Mouse (Mus musculus) hindbrain, embryonic 12.5 days (tissue): ENCODE data around the gene Slc6a16. TPM values are rescaled to one million over a fixed set of nuclear protein-coding genes. Genes with fewer than 3 reads are reported as not detected.
A peak's percentile ranks its signal among the peaks of the same experiment; 100 is the strongest.
"Not testable (repeated sequence)": the region's sequence is repeated elsewhere in the genome, so short reads cannot be mapped to it uniquely, and the experiment has no call there.

ENCODE experiments used
- ATAC-seq: fragments of 200-750 bp; cut with Nextera tagmentation; 2 replicates; pipeline ENCODE4 v1.8.0; 2017; ENCODE audit warnings: moderate TSS enrichment; ENCODE audit not compliant: low FRiP score
- H3K27ac ChIP-seq: fragments of 300-500 bp; sonication (generic); 2 replicates; pipeline ENCODE4 v1.5.1; 2016; ENCODE audit warnings: mild to moderate bottlenecking
- H3K27me3 ChIP-seq: fragments of 300-500 bp; sonication (generic); 2 replicates; pipeline ENCODE4 v1.6.1; 2016; ENCODE audit warnings: mild to moderate bottlenecking
- H3K36me3 ChIP-seq: fragments of 300-500 bp; sonication (generic); 2 replicates; pipeline ENCODE4 v1.6.1; 2016; ENCODE audit warnings: mild to moderate bottlenecking
- H3K4me1 ChIP-seq: fragments of 300-500 bp; sonication (generic); 2 replicates; pipeline ENCODE4 v1.6.1; 2016
- H3K4me2 ChIP-seq: fragments of 300-500 bp; sonication (generic); replicated peaks from 2 replicates; pipeline ENCODE4 v1.6.1; 2016; ENCODE audit warnings: mild to moderate bottlenecking
- H3K4me3 ChIP-seq: fragments of 300-500 bp; sonication (generic); 2 replicates; pipeline ENCODE4 v1.5.1; 2016; ENCODE audit warnings: mild to moderate bottlenecking
- H3K9ac ChIP-seq: fragments of 300-500 bp; sonication (generic); 2 replicates; pipeline ENCODE4 v1.6.1; 2016; ENCODE audit warnings: mild to moderate bottlenecking, moderate library complexity
- H3K9me3 ChIP-seq: fragments of 300-500 bp; sonication (generic); replicated peaks from 2 replicates; pipeline ENCODE4 v1.6.1; 2016; ENCODE audit warnings: mild to moderate bottlenecking
- WGBS: fragments of 180-500 bp; shearing (Covaris S2); methylation state at CpG from one replicate; pipeline ENCODE4 v1.1.7; 2016; 5-methylcytosine and 5-hydroxymethylcytosine counted together
- polyA plus RNA-seq: library from polyadenylated mRNA; unstranded; fragments of >200 nt; fragmentation: Nextera tagmentation; extraction: Ambion mirVana; gene quantifications from 2 replicates; pipeline ENCODE4 v1.2.1, GENCODE M21; 2016

Slc6a16 gene
- polyA plus RNA-seq, 1 experiment from 2014 or later = 0.28 TPM

DNA sequence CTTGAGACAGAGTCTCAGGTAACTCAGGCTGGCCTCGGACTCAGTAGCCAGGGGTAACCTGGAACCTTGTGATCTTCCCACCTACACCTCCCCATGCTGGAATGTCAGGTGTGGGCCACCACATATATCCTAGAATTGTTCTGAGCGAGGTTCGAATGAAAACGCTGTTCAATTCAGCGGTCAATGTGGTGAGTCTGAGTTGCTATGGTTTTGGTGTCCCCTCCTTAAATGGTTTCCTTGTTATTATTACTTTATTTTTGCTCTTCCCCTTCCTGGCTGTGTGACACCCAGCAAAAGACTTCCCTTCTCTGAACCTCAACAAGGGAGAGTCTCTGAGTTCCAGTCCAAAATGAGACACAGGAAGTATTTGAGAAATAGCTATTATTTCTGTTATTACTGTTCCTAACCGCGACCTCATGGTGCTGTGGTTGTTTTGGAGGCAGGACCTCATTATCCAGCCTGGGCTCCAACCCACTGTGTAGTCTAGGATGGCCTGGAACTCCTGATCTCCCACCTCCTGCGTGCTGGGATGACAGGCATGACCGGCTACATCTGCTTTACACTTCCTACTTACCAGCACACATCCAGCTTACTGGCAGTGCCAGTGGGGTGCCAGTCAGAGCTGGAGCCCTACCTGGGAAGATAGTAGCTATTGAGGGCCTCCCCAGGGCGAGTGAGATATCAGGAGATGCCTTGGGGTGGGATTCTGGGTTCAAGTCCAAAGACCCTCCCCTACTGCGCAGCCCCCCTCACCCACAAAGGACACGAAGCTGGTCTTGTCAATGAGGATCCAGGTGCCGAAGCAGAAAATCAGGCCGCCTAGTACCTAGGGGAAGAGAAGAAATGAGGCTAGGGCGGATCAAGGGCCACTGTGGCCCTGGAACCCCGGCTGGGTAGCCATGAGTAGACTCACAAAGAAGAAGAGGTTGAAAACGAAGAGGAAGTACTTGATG, 2.9 kb upstream of the Slc6a16 start:
- Histone ChIP-seq H3K4me3 (no peak overlapping the region), H3K27ac (no peak overlapping the region), H3K36me3 (0 out of 2 replicates have a peak, but pooled peaks cover 2% of the 10 kb centered on the region), H3K9ac (no peak overlapping the region), H3K9me3 (no peaks in the 10 kb centered on the region), H3K4me2 (no peak overlapping the region), H3K4me1 (peaks cover 33% of the 10 kb centered on the region), H3K27me3 (peaks cover 51% of the 10 kb centered on the region)
- ATAC-seq = no peak
- 77% methylated on average over 17 of the region's 17 CpGs for WGBS

DNA sequence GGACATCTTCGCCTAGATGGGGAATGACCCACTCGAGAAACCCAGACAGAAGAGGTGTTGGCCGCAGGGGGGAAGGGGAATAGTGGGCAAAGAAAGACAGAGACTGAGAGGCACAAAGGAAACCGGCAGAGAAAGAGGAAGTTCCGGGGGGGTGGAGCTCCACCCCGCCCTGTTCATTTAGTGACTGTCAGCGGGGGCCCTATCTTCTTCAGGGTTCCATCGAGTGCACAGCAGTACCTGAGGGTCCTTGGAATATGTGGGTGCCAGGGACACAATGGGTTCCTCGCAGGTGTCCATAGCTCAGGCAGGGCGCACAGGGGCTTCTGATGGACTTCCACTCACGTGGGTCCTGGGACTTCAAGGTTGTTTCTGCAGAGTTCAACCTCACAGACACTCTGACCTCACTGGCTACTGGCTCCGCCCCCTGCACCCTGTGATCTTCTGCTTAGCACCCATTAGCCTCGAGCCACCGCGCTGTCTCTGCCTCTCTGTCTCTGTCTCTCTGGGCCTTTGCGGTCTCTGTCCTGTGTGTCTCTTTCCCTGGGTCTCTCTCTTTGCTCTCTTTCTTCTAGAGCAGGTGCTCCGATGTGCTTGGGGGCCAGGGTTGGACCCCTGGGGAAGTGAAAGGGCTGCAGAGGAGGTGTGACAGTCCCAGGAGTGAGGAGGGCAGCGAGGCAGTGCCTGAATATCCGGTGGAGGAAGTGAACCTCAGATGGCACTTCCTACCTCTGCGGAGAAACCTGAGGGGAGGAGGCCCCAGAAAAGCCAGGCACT, 2.0 kb upstream of the Slc6a16 start, which contains the start of gene Cd37:
TSS of gene Cd37 (minus strand) at position 393 of the 774 bp plus-strand sequence.
- ATAC-seq = no peak
- Histone ChIP-seq H3K36me3 (no peaks in the 10 kb centered on the region), H3K27ac (no peak within 1 kb of the TSS), H3K27me3 (peaks cover 51% of the 10 kb centered on the region), H3K4me1 (peaks cover 27% of the 10 kb centered on the region), H3K4me2 (no peak within 1 kb of the TSS), H3K9ac (no peak within 1 kb of the TSS), H3K4me3 (no peak within 1 kb of the TSS), H3K9me3 (no peaks in the 10 kb centered on the region)
- WGBS = 40% methylated on average over 20 of the region's 20 CpGs

DNA sequence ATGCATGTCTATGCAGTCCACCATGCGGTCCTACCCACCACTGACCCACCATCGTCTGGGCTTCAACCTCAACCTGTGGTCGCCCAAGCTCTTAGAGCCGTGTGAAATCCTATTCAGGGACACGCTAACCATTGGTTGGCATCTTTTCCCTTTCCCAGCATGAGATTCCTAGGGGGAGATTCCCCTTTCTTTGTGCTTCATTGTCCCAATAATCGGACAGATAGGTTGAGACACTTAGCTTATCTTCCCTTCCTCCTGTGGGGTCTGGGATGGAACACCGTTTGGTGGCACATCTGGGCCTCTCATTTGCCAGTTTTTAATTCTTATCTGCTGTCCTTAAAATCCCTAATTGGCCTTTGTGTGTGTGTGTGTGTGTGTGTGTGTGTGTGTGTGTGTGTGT, 776 bp upstream of the Slc6a16 start:
- WGBS = 77% methylated on average over 7 of the region's 7 CpGs
- no peaks in the 10 kb centered on the region for H3K9me3 ChIP-seq

DNA sequence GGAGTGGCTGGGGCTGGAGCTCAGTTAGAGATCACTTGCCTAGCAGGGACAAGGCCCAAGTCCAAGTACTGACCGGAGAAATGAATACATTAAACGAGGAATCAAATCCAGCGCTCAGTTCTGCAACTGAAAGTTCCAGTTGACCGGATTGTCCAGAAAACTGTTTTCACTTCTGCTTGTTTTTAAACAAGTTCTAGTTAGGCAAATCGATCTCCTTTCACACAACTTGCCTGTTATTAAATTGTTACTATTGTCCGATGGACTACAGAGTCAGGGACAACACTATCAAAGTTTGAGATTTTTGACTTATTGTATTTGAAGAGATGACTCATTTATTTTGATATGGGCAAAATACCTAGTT, 484 bp downstream of the Slc6a16 start:
- H3K9me3 ChIP-seq = no peaks in the 10 kb centered on the region
- H3K4me3 ChIP-seq = peak overlapping the region; percentile 34
- WGBS = 74% methylated on average over 6 of the region's 6 CpGs
- ATAC-seq = no peak
- H3K4me1 ChIP-seq = peaks cover 8% of the 10 kb centered on the region
- H3K4me2 ChIP-seq = peak overlapping the region; percentile 60
- H3K27ac ChIP-seq = no peak overlapping the region
- H3K27me3 ChIP-seq = peaks cover 40% of the 10 kb centered on the region
- H3K9ac ChIP-seq = no peak overlapping the region; the same call in 1 of the 2 replicates
- H3K36me3 ChIP-seq = no peaks in the 10 kb centered on the region

More for the DNA sequence above, 776 bp upstream of the Slc6a16 start:
- Histone ChIP-seq H3K4me3 (no peak overlapping the region), H3K27me3 (peaks cover 47% of the 10 kb centered on the region), H3K36me3 (no peaks in the 10 kb centered on the region), H3K27ac (no peak overlapping the region), H3K4me1 (peaks cover 16% of the 10 kb centered on the region), H3K4me2 (no peak overlapping the region), H3K9ac (no peak overlapping the region)
- no peak for ATAC-seq

DNA sequence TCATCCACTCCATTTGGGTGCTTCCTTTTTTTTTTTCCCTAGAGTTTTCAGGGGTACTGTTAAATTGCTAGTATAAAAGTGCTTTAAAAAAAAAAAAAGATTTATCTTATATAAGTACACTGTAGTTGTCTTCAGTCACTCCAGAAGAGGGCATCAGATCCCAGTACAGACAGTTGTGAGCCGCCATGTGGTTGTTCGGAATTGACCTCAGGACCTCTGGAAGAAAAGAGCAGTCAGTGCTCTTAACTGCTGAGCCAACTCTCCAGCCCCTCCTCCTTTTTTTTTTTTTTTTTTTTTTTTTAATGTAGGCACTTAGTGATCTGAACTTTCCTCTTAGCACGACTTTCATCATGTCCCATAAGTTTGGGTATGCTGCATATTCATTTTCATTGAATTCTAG, 6.8 kb downstream of the Slc6a16 start:
- Histone ChIP-seq H3K27me3 (no peaks in the 10 kb centered on the region), H3K27ac (no peak overlapping the region), H3K4me2 (no peak overlapping the region), H3K4me1 (no peaks in the 10 kb centered on the region), H3K36me3 (no peaks in the 10 kb centered on the region), H3K9ac (no peak overlapping the region), H3K9me3 (no peaks in the 10 kb centered on the region), H3K4me3 (no peak overlapping the region)
- ATAC-seq = no peak
- WGBS = 44% methylated on average over 3 of the region's 3 CpGs

DNA sequence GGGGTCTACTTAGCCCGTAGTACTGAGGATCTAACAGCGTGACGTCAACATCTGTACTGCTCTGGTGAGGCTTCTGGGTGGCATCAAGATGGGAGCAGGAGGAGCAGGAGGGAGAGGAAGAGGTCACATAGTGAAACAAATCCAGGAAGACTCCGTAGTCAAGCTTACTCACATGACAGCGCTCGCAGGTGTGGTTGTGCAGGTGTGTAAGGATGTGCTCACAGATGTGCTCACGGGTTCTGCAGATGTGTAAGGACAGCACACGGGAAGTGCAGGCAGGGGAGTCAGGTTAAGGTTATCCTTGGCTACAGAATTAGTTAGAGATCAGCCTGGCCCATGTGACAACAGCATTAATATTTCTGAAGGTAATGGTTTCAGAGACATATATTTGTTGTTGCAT, 12.9 kb downstream of the Slc6a16 start:
- no peak overlapping the region for H3K4me2 ChIP-seq
- no peaks in the 10 kb centered on the region for H3K27me3 ChIP-seq
- ATAC-seq = no peak
- no peaks in the 10 kb centered on the region for H3K4me1 ChIP-seq
- no peak overlapping the region for H3K4me3 ChIP-seq
- WGBS = 91% methylated on average over 8 of the region's 8 CpGs
- H3K36me3 ChIP-seq = no peaks in the 10 kb centered on the region
- no peak overlapping the region for H3K27ac ChIP-seq
- H3K9ac ChIP-seq = no peak overlapping the region
- no peaks in the 10 kb centered on the region for H3K9me3 ChIP-seq

DNA sequence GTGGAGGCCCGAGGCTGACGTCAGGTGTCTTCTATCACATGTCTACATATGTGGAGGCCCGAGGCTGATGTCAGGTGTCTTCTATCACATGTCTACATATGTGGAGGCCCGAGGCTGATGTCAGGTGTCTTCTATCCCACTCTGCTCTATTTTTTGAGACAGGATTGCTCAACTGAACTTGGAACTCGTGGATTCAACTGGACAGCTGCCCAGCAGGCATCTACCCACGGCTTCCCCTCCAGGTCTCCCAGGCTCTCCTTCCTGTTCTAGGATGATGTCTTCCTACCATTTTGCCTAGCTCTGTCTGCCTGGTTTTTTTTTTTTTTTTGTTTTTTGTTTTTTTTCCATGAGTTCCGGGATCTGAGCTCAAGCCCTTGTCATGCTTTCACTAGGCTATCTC, 14.9 kb downstream of the Slc6a16 start:
- not testable (repeated sequence) for H3K27me3 ChIP-seq, H3K4me3 ChIP-seq, H3K9me3 ChIP-seq, H3K4me1 ChIP-seq, H3K4me2 ChIP-seq, H3K27ac ChIP-seq, H3K9ac ChIP-seq, ATAC-seq, H3K36me3 ChIP-seq
- WGBS = 93% methylated on average over 6 of the region's 7 CpGs

DNA sequence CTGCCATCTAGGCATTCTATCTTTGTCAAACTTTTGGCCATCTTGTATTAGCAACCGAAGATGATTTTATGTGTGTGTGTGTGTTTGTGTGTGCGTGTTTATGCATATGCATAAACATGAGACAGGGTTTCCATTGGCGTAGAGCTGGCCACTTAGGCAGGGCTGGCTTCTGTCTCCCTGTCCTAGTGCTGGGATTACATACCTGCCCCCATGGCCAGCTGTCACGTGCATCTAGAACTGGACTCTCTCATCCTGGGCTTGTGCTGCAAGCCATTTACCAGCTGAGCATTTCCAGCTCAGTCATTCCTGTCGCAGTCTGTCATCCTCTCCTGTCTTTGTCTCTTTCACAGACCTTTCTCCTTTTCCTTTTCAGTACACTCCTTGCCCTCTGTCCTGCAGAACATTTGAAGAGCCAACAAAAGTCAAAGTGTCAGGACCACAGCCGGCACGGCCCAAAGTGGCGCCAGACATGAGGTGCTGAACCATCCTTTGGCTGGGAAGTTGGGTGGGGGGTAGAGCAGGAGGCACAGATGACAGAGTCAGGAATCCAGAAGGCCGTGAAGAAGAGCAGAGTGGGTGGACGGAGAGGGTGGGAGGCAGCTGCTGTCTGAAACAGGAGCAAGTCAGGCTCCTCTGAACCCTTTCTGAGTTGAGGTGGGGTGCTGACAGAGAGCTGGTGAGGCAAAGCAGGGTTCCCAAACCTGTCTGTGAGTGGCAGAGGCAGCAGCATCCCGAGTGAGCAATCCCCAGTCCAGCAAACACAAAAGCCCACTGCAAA, 16.4 kb downstream of the Slc6a16 start:
- H3K27me3 ChIP-seq = no peaks in the 10 kb centered on the region; the same call in 1 of the 2 replicates
- no peak overlapping the region for H3K4me3 ChIP-seq
- no peaks in the 10 kb centered on the region for H3K9me3 ChIP-seq
- H3K4me2 ChIP-seq = no peak overlapping the region
- ATAC-seq = no peak
- no peak overlapping the region for H3K27ac ChIP-seq
- no peaks in the 10 kb centered on the region for H3K36me3 ChIP-seq
- 56% methylated on average over 11 of the region's 11 CpGs for WGBS
- H3K4me1 ChIP-seq = no peaks in the 10 kb centered on the region
- no peak overlapping the region for H3K9ac ChIP-seq

DNA sequence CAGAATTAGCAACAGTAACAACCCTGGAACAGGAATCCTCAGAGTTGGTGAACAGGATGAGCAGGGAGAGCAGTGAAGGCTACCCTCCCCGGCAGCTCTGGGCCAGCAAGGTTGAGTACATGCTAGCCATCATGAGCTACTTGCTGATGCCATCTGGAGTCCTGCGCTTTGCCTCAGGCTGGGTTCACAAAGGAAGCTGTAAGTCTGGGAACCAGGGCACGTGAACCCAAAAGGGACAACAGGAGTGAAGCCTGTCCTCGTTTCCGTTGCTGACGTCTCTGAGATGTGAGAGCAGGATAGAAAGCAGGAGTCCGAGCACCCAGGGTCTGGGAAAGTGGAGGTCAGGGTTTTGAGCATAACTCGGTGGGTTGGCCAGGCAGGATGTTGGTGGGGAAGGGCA, 18.4 kb downstream of the Slc6a16 start:
- Histone ChIP-seq H3K4me2 (no peak overlapping the region), H3K36me3 (no peaks in the 10 kb centered on the region), H3K4me1 (0 out of 2 replicates have a peak, but pooled peaks cover 2% of the 10 kb centered on the region), H3K27me3 (peaks cover 6% of the 10 kb centered on the region; the same call in 1 of the 2 replicates), H3K27ac (no peak overlapping the region), H3K9ac (no peak overlapping the region), H3K9me3 (no peaks in the 10 kb centered on the region), H3K4me3 (no peak overlapping the region)
- WGBS = 90% methylated on average over 8 of the region's 8 CpGs
- no peak for ATAC-seq

DNA sequence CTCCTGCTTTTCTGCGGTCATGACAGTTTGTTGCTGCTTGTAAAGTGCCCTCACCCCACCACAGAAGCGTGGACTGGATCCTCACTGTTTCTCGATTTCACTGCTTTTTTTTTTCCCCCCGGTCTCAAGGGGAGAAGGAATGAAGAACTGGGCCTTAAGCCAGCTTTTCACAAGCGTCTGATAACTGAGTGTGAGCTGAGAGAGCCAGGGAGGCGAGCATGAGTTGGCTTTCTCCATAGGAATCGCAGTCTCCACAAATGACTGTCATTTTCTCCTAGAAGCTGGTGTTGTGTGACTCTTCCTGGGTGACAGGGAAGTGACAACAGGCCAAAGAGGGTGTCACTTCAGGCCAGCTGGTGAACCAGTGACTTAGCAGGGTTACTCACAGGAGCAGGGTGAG, 21.4 kb downstream of the Slc6a16 start:
- Histone ChIP-seq H3K9ac (peak overlapping the region; percentile 8; the same call in 1 of the 2 replicates), H3K4me3 (no peak overlapping the region), H3K27ac (no peak overlapping the region), H3K9me3 (no peaks in the 10 kb centered on the region), H3K4me1 (0 out of 2 replicates have a peak, but pooled peaks cover 2% of the 10 kb centered on the region), H3K27me3 (peaks cover 6% of the 10 kb centered on the region; the same call in 1 of the 2 replicates), H3K36me3 (no peaks in the 10 kb centered on the region), H3K4me2 (no peak overlapping the region)
- no peak for ATAC-seq
- WGBS = 73% methylated on average over 7 of the region's 7 CpGs

DNA sequence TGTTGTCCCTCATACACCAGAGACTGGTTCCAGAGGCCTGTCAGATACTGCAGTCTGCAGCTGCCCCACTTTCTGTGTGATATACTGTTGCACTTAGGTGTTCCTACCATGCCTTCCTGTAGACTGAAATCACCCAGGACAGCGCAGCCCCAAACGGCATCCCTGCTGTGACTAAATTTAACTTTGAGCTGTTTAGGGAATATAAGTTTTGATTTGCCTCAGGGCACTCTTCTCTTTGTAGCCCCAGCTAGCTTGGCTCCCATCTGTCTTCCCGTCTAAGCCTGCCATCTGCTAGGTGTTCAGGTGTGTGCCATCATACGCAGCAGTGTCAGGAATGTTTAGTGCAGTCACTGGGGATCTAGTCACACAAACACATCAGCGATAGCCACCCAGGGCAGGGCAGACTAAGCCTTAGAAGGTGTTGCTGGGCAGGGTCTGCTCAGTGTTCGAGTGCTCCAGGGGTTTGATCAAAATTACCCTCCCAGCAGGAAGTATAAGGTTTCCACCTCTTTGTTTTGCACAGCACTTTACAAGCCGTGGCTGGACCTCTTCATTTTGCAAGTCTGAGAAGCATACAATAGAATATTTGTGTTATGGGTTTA, 22.2 kb downstream of the Slc6a16 start:
- Histone ChIP-seq H3K4me2 (no peak overlapping the region), H3K4me1 (0 out of 2 replicates have a peak, but pooled peaks cover 2% of the 10 kb centered on the region), H3K9ac (no peak overlapping the region), H3K27ac (no peak overlapping the region), H3K36me3 (no peaks in the 10 kb centered on the region), H3K27me3 (peaks cover 9% of the 10 kb centered on the region; the same call in 1 of the 2 replicates), H3K4me3 (no peak overlapping the region), H3K9me3 (no peaks in the 10 kb centered on the region)
- ATAC-seq = no peak
- 64% methylated on average over 7 of the region's 7 CpGs for WGBS
